Mouse (Mus musculus) E14TG2a.4 (cell line): ENCODE results near the gene Suv39h2.

Experiments
- CTCF ChIP-seq: conservative IDR thresholded peaks from 2 replicates; pipeline ENCODE4 v1.5.1; 2014; ENCODE audit warnings: low read length
- POU5F1 ChIP-seq: IDR thresholded peaks from 2 replicates; pipeline ENCODE4 v1.6.1; 2014; ENCODE audit warnings: low read length, borderline replicate concordance

GRCm38 (mm10) chr2:3499543-3499942 is 24.7 kb upstream of the Suv39h2 start:
- TF ChIP-seq CTCF = no peak
- TF ChIP-seq POU5F1 = no peak
